Mouse (Mus musculus) CH12.LX (cell line): ENCODE results near the gene Ccdc141.

Experiments used
- CTCF ChIP-seq, 2 experiments: IDR thresholded peaks in 1 of 2; conservative IDR thresholded peaks in 1 of 2; 2 replicates each; pipeline ENCODE4 v1.5.1; 2011 to 2012; ENCODE audit warnings: low read depth in 2 of 2, low read length in 2 of 2, improper control_type of control experiment in 1 of 2, inconsistent platforms in 1 of 2, mild to moderate bottlenecking in 1 of 2, moderate library complexity in 1 of 2
- EP300 ChIP-seq: IDR thresholded peaks from 2 replicates; pipeline ENCODE4 v1.6.1; 2011; ENCODE audit warnings: low read length, improper control_type of control experiment
- JUND ChIP-seq: conservative IDR thresholded peaks from 2 replicates; pipeline ENCODE4 v1.6.1; 2011; ENCODE audit warnings: low read depth, low read length, improper control_type of control experiment
- MAFK ChIP-seq: IDR thresholded peaks from 2 replicates; pipeline ENCODE4 v1.6.1; 2011; ENCODE audit warnings: low read length, improper control_type of control experiment; ENCODE audit not compliant: insufficient replicate concordance
- MEF2A ChIP-seq: IDR thresholded peaks from 2 replicates; pipeline ENCODE4 v1.6.1; 2014; ENCODE audit warnings: low read depth, mild to moderate bottlenecking, inconsistent platforms, low read length, improper control_type of control experiment, borderline replicate concordance
- POLR2A ChIP-seq: IDR thresholded peaks from 2 replicates; pipeline ENCODE4 v1.6.1; 2011; ENCODE audit warnings: low read depth, mild to moderate bottlenecking, improper control_type of control experiment, low read length
- USF1 ChIP-seq: IDR thresholded peaks from 2 replicates; pipeline ENCODE4 v1.6.1; 2014; ENCODE audit warnings: low read depth, mild to moderate bottlenecking, inconsistent platforms, low read length, improper control_type of control experiment

GRCm38 (mm10) chr2:77157546-77157945 is 12.9 kb downstream of the Ccdc141 start:
- TF ChIP-seq CTCF (conservative IDR thresholded peaks at IDR 0.05 in 1 of 2, IDR thresholded peaks at IDR 0.05 in 1 of 2; ENCODE audit: low read depth in 2 of 2, low read length in 2 of 2) = no peak
- no peak for TF ChIP-seq MEF2A
- no peak for TF ChIP-seq POLR2A
- no peak for TF ChIP-seq MAFK
- no peak for TF ChIP-seq JUND
- TF ChIP-seq USF1 = no peak
- TF ChIP-seq EP300 = no peak
